Mouse (Mus musculus): ENCODE data around the gene Sec22b.

The Sec22b gene

GRCm38 (mm10) chr3:97901586-97901985 is 596 bp downstream of the Sec22b start:
- in situ Hi-C loops (cut with MboI, MseI): loop anchor here in 1 of 2 experiments (10.0 kb wide), 1 partner anchor 677 kb away; no protein-coding TSS in a partner anchor

- in situ Hi-C loops (cut with MboI, MseI): loop anchor here (10.0 kb wide), 2 partner anchors 405 to 685 kb away; no protein-coding TSS in a partner anchor
Observed at GRCm38 (mm10) chr3:97909737-97910136, 8.7 kb downstream of the Sec22b start.

- in situ Hi-C loops (cut with MboI, MseI): loop anchor here in 1 of 2 experiments (10.0 kb wide), 1 partner anchor 404 kb away; no protein-coding TSS in a partner anchor
Observed at GRCm38 (mm10) chr3:97911093-97911492, 10.1 kb downstream of the Sec22b start.

GRCm38 (mm10) chr3:97915081-97915480 is 14.1 kb downstream of the Sec22b start:
- in situ Hi-C loops (cut with MboI, MseI): loop anchor here in 1 of 2 experiments (10.0 kb wide), 1 partner anchor 400 kb away; no protein-coding TSS in a partner anchor

GRCm38 (mm10) chr3:97918885-97919550 is 18.0 kb downstream of the Sec22b start:
- in situ Hi-C loops (cut with MboI, MseI): loop anchor here in 1 of 2 experiments (10.0 kb wide), 1 partner anchor 396 kb away; no protein-coding TSS in a partner anchor

- in situ Hi-C loops (cut with MboI, MseI): loop anchor here (5.0 to 10.0 kb wide), 2 partner anchors 182 to 390 kb away; no protein-coding TSS in a partner anchor
Observed at GRCm38 (mm10) chr3:97925246-97925645, 24.3 kb downstream of the Sec22b start.

GRCm38 (mm10) chr3:97927322-97927721 is 26.3 kb downstream of the Sec22b start:
- in situ Hi-C loops (cut with MboI, MseI): loop anchor here (5.0 to 10.0 kb wide), 2 partner anchors 180 to 387 kb away; no protein-coding TSS in a partner anchor

- in situ Hi-C loops (cut with MboI, MseI): loop anchor here (5.0 to 10.0 kb wide), 2 partner anchors 178 to 386 kb away; no protein-coding TSS in a partner anchor
Observed at GRCm38 (mm10) chr3:97928968-97929858, 28.2 kb downstream of the Sec22b start.

GRCm38 (mm10) chr3:97930141-97930786 is 29.3 kb downstream of the Sec22b start:
- in situ Hi-C loops (cut with MboI, MseI): loop anchor here (5.0 kb wide), 3 partner anchors 37 to 87 kb away; partner anchors contain the start of gene Notch2 (in 1 of the 2)

- in situ Hi-C loops (cut with MboI, MseI): loop anchor here (5.0 kb wide), 3 partner anchors 37 to 87 kb away; partner anchors contain the start of gene Notch2 (in 1 of the 2)
Observed at GRCm38 (mm10) chr3:97930787-97931158, 29.8 kb downstream of the Sec22b start.

- in situ Hi-C loops (cut with MboI, MseI): loop anchor here (5.0 kb wide), 3 partner anchors 36 to 86 kb away; partner anchors contain the start of gene Notch2 (in 1 of the 2)
Observed at GRCm38 (mm10) chr3:97931310-97931885, 30.4 kb downstream of the Sec22b start.

GRCm38 (mm10) chr3:97932131-97932530 is 31.1 kb downstream of the Sec22b start:
- in situ Hi-C loops (cut with MboI, MseI): loop anchor here (5.0 kb wide), 3 partner anchors 35 to 85 kb away; partner anchors contain the start of gene Notch2 (in 1 of the 2)

GRCm38 (mm10) chr3:97932771-97933170 is 31.8 kb downstream of the Sec22b start:
- in situ Hi-C loops (cut with MboI, MseI): loop anchor here (5.0 kb wide), 3 partner anchors 35 to 85 kb away; partner anchors contain the start of gene Notch2 (in 1 of the 2)

GRCm38 (mm10) chr3:97933251-97933650 is 32.3 kb downstream of the Sec22b start:
- in situ Hi-C loops (cut with MboI, MseI): loop anchor here (5.0 kb wide), 3 partner anchors 34 to 84 kb away; partner anchors contain the start of gene Notch2 (in 1 of the 2)

- in situ Hi-C loops (cut with MboI, MseI): loop anchor here (5.0 kb wide), 3 partner anchors 33 to 83 kb away; partner anchors contain the start of gene Notch2 (in 1 of the 2)
Observed at GRCm38 (mm10) chr3:97933811-97934210, 32.8 kb downstream of the Sec22b start.

- in situ Hi-C loops (cut with MboI, MseI): loop anchor here (5.0 kb wide), 3 partner anchors 33 to 83 kb away; partner anchors contain the start of gene Notch2 (in 1 of the 2)
Observed at GRCm38 (mm10) chr3:97934331-97935300, 33.6 kb downstream of the Sec22b start.

- in situ Hi-C loops (cut with MboI, MseI): no loop called here
Observed at GRCm38 (mm10) chr3:97937068-97937944, 36.3 kb downstream of the Sec22b start.

- in situ Hi-C loops (cut with MboI, MseI): no loop called here
Observed at GRCm38 (mm10) chr3:97937945-97938266, 36.9 kb downstream of the Sec22b start.
